ENCODE assay signal across 9 mouse cellular contexts in genomic region chr11:52374340-52374739, GRCm38 (mm10). TPM values are rescaled to one million over a fixed set of nuclear protein-coding genes. Genes with fewer than 3 reads are reported as not detected.
DNase-seq lines count a peak whose midpoint lies in the region; ATAC-seq and TF ChIP-seq lines count a peak whose summit lies in the region.
"Had no signal": no experiment of that assay in that cellular context is flagged by ENCODE, and none has a peak within 500 bp of the region (broad histone marks: within the 10 kb centered on the region; RNA-seq: fewer than 3 reads in every experiment).

No protein-coding gene starts in this region.

- no peak overlapping the region for H3K27ac ChIP-seq in kidney, adult 2 months (ENCODE audit: insufficient read depth, low read depth, low read length)
- no peak overlapping the region for H3K27ac ChIP-seq in kidney, embryonic 16.5 days (ENCODE audit: low read length)
- H3K27ac ChIP-seq in liver, embryonic 14.5 days: no peak overlapping the region
- H3K27ac ChIP-seq: embryonic facial prominence, embryonic 15.5 days had no signal

- H3K4me1 ChIP-seq in kidney, adult 2 months (ENCODE audit: control insufficient read depth, insufficient read depth, low read length): peaks cover 19% of the 10 kb centered on the region; the same call in 1 of the 2 replicates
- peaks cover 10% of the 10 kb centered on the region for H3K4me1 ChIP-seq in kidney, embryonic 16.5 days (ENCODE audit: insufficient read depth, low read length)
- H3K4me1 ChIP-seq in liver, embryonic 14.5 days (replicated peaks; ENCODE audit: control insufficient read depth in 2 of 2, insufficient read depth in 2 of 2, low read length in 1 of 2): peaks cover 0 to 12% of the 10 kb centered on the region in 2 experiments; a peak in 2 of 4 replicates

- TF ChIP-seq CTCF in kidney, adult 2 months (conservative IDR thresholded peaks at IDR 0.05; ENCODE audit: insufficient read depth, insufficient read length, low read depth, low read length): peak; percentile 91
- TF ChIP-seq CTCF in liver, embryonic 14.5 days (IDR thresholded peaks at IDR 0.05; ENCODE audit: low read depth): peak; percentile 97

- peaks cover 3% of the 10 kb centered on the region; the same call in 1 of the 2 replicates for H3K36me3 ChIP-seq in kidney, adult 2 months (ENCODE audit: control insufficient read depth, insufficient read depth, low read length)
- peaks cover 39% of the 10 kb centered on the region for H3K36me3 ChIP-seq in kidney, embryonic 16.5 days (ENCODE audit: insufficient read depth, low read length)
- peaks cover 33% of the 10 kb centered on the region for H3K36me3 ChIP-seq in liver, embryonic 14.5 days (replicated peaks; ENCODE audit: control insufficient read depth, insufficient read depth, low read depth)

- no peak for TF ChIP-seq POLR2A in kidney, adult 2 months (IDR thresholded peaks at IDR 0.05; ENCODE audit: low read depth, low read length)

- intact Hi-C loops in heart, postnatal 14 days (cut with DNase I): loop anchor here (1.0 kb wide), 1 partner anchor 23 kb away; no protein-coding TSS in a partner anchor

- H3K4me3 ChIP-seq in kidney, adult 2 months (ENCODE audit: insufficient read depth, low read depth, low read length): no peak overlapping the region
- no peak overlapping the region for H3K4me3 ChIP-seq in kidney, embryonic 16.5 days (ENCODE audit: low read length)
- H3K4me3 ChIP-seq in liver, embryonic 14.5 days (ENCODE audit: insufficient read depth in 1 of 2, low read depth in 2 of 2, low read length in 2 of 2): no peak overlapping the region
- H3K4me3 ChIP-seq: embryonic facial prominence, embryonic 15.5 days had no signal

- 52% methylated on average over 6 of the region's 6 CpGs for WGBS in kidney, adult 2 months
- 49% methylated on average over 6 of the region's 6 CpGs for WGBS in kidney, embryonic 16.5 days
- 61% methylated on average over 6 of the region's 6 CpGs for WGBS in liver, embryonic 14.5 days (ENCODE audit: insufficient replicate concordance)

- no peaks in the 10 kb centered on the region for H3K27me3 ChIP-seq in kidney, adult 2 months (replicated peaks; ENCODE audit: control insufficient read depth, insufficient read depth, low read length)
- H3K27me3 ChIP-seq in kidney, embryonic 16.5 days (ENCODE audit: insufficient read depth, low read length): no peaks in the 10 kb centered on the region
- H3K27me3 ChIP-seq in liver, embryonic 14.5 days (ENCODE audit: control insufficient read depth, insufficient read depth, low read length): no peaks in the 10 kb centered on the region
- H3K27me3 ChIP-seq: embryonic facial prominence, embryonic 15.5 days had no signal

- peak; percentile 68 for DNase-seq in kidney, adult 2 months
- DNase-seq in MN1 (ENCODE audit: low spot score): peak; percentile 81
- peak; percentile 81 for DNase-seq in embryo, embryonic 10 days (ENCODE audit: low spot score)
- DNase-seq in heart, postnatal 14 days: peak; percentile 81 to 86
- no peak for DNase-seq in liver, embryonic 14.5 days (ENCODE audit: low read depth in 3 of 3, low spot score in 3 of 3)
- peak; percentile 75 for DNase-seq in retina, embryonic 14.5 days (ENCODE audit: low spot score)
- peak; percentile 45 for DNase-seq in urinary bladder, adult 2 months (ENCODE audit: low spot score)

- no peak overlapping the region for H3K9ac ChIP-seq in kidney, embryonic 16.5 days (replicated peaks; ENCODE audit: low read length)
- no peak overlapping the region for H3K9ac ChIP-seq in liver, embryonic 14.5 days (replicated peaks)
- H3K9ac ChIP-seq: embryonic facial prominence, embryonic 15.5 days had no signal

- H3K4me2 ChIP-seq in kidney, embryonic 16.5 days (replicated peaks; ENCODE audit: low read depth, low read length): no peak overlapping the region
- no peak overlapping the region for H3K4me2 ChIP-seq in liver, embryonic 14.5 days (ENCODE audit: low read depth)
- H3K4me2 ChIP-seq: embryonic facial prominence, embryonic 15.5 days had no signal

- no peak for TF ChIP-seq EP300 in liver, embryonic 14.5 days (IDR thresholded peaks at IDR 0.05; ENCODE audit: low read depth)

- H3K9me3 ChIP-seq in kidney, embryonic 16.5 days (ENCODE audit: low read length): no peaks in the 10 kb centered on the region
- H3K9me3 ChIP-seq in liver, embryonic 14.5 days (ENCODE audit: control insufficient read depth, low read length): no peaks in the 10 kb centered on the region
- H3K9me3 ChIP-seq: embryonic facial prominence, embryonic 15.5 days had no signal

- ATAC-seq in kidney, embryonic 16.5 days (ENCODE audit: low FRiP score, low TSS enrichment): no peak
- ATAC-seq in liver, embryonic 14.5 days (ENCODE audit: insufficient read depth): 0 out of 2 replicates have a peak, but pooled peaks have one; percentile 28

RNA-seq across cellular contexts. Expression of gene Vdac1, which starts 13.7 kb away (rescaled TPM):
- polyA plus RNA-seq in kidney, adult 2 months (2012; rRNA removed): 259 and 341 TPM in 2 replicates
- 407 and 427 TPM in 2 replicates for polyA plus RNA-seq in kidney, embryonic 16.5 days (2015; fragmentation: Nextera tagmentation; extraction: Ambion mirVana)
- 100 to 1,000 TPM; 926 to 937 TPM for total RNA-seq in heart, postnatal 14 days (2021)
- 47.0 and 58.9 TPM in 2 replicates for polyA plus RNA-seq in liver, embryonic 14.5 days (2012; rRNA removed)
- polyA plus RNA-seq in liver, embryonic 14.5 days (2014; fragmentation: Nextera tagmentation; extraction: Ambion mirVana): 102 and 106 TPM in 2 replicates
- 166 and 206 TPM in 2 replicates for polyA plus RNA-seq in urinary bladder, adult 2 months (2012; rRNA removed)

RNA-seq across cellular contexts. Expression of gene 9530068E07Rik, which starts 21.9 kb away (rescaled TPM):
- 219 and 245 TPM in 2 replicates for polyA plus RNA-seq in kidney, adult 2 months (2012; rRNA removed)
- polyA plus RNA-seq in kidney, embryonic 16.5 days (2015; fragmentation: Nextera tagmentation; extraction: Ambion mirVana): 251 and 263 TPM in 2 replicates
- total RNA-seq in heart, postnatal 14 days (2021): 10 to 100 TPM; 87.6 to 89.3 TPM
- 26.6 and 31.3 TPM in 2 replicates for polyA plus RNA-seq in liver, embryonic 14.5 days (2012; rRNA removed)
- 44.7 and 49.8 TPM in 2 replicates for polyA plus RNA-seq in liver, embryonic 14.5 days (2014; fragmentation: Nextera tagmentation; extraction: Ambion mirVana)
- polyA plus RNA-seq in urinary bladder, adult 2 months (2012; rRNA removed): 217 and 261 TPM in 2 replicates

Comparison
In these comparisons a context has a peak if more than half of its experiments do, and no peak if none do; other contexts are left out.
1. DNase-seq: peak in kidney, adult 2 months (single experiment), MN1 (single experiment), embryo, embryonic 10 days (single experiment), heart, postnatal 14 days (2 of 2), retina, embryonic 14.5 days (single experiment) and urinary bladder, adult 2 months (single experiment); none in liver, embryonic 14.5 days (0 of 3).